In the genomic region with DNA sequence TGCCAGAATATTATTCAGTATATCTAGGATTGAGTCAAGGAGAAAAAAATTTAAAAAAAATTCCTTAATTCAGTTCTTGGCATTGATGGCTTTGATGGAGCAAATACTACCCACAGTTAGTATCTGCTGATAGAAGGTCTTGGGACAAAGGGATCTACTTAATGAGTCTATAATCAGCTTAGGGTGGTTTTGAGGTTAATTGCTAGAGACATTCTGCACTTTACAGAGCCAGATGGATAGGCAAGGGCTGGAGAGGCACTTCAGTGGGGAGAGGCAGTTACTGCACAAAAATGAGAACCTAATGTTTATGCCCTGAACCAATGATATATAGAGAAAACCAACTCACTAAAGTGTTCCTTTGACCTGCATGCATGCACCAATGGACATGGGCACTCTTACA, we compare ENCODE assay signal across 20 mouse cellular contexts. TPM values are rescaled to one million over a fixed set of nuclear protein-coding genes. Genes with fewer than 3 reads are reported as not detected.
DNase-seq lines count a peak whose midpoint lies in the region; ATAC-seq and TF ChIP-seq lines count a peak whose summit lies in the region.
"Had no signal": no experiment of that assay in that cellular context is flagged by ENCODE, and none has a peak within 500 bp of the region (broad histone marks: within the 10 kb centered on the region; RNA-seq: fewer than 3 reads in every experiment).

No protein-coding gene starts in this region.

- DNase-seq in forebrain, postnatal 0 days = no peak
- peak; percentile 78 for DNase-seq in retina, embryonic 14.5 days (ENCODE audit: low spot score)
- DNase-seq in cerebellum, postnatal 4 days (ENCODE audit: low spot score in 2 of 2) = no peak
- DNase-seq in lung, postnatal 4 days = no peak
- DNase-seq: adrenal gland, postnatal 10 days; cerebellum, adult 11-12 months; cerebellum, postnatal 14 days; embryo, embryonic 11 days; kidney, adult 18-20 months; liver, embryonic 13.5 days; thymus, postnatal 14 days had no signal

- no peak overlapping the region for H3K4me2 ChIP-seq in forebrain, embryonic 12.5 days
- H3K4me2 ChIP-seq in forebrain, postnatal 0 days (ENCODE audit: low read depth) = no peak overlapping the region
- no peak overlapping the region for H3K4me2 ChIP-seq in forebrain, embryonic 13.5 days
- H3K4me2 ChIP-seq in midbrain, embryonic 12.5 days (replicated peaks) = no peak overlapping the region
- H3K4me2 ChIP-seq: limb, embryonic 13.5 days; liver, embryonic 13.5 days; lung, embryonic 15.5 days had no signal

- H3K9me3 ChIP-seq in forebrain, embryonic 12.5 days = no peaks in the 10 kb centered on the region
- no peaks in the 10 kb centered on the region for H3K9me3 ChIP-seq in forebrain, postnatal 0 days (ENCODE audit: low read length)
- H3K9me3 ChIP-seq in forebrain, embryonic 13.5 days (replicated peaks) = no peaks in the 10 kb centered on the region
- H3K9me3 ChIP-seq in midbrain, embryonic 12.5 days = no peaks in the 10 kb centered on the region
- H3K9me3 ChIP-seq: limb, embryonic 13.5 days; liver, embryonic 13.5 days; lung, embryonic 15.5 days had no signal

- peak overlapping the region; percentile 63 for H3K27ac ChIP-seq in forebrain, embryonic 12.5 days
- H3K27ac ChIP-seq in forebrain, postnatal 0 days (ENCODE audit: low read depth, low read length) = no peak overlapping the region
- H3K27ac ChIP-seq in forebrain, embryonic 13.5 days = peak overlapping the region; percentile 53
- peak overlapping the region; percentile 60 for H3K27ac ChIP-seq in midbrain, embryonic 12.5 days (replicated peaks)
- H3K27ac ChIP-seq: kidney, postnatal 0 days; limb, embryonic 13.5 days; liver, embryonic 13.5 days; lung, embryonic 15.5 days; macrophage had no signal

- H3K4me3 ChIP-seq in forebrain, embryonic 12.5 days (replicated peaks) = no peak overlapping the region
- no peak overlapping the region for H3K4me3 ChIP-seq in forebrain, postnatal 0 days (ENCODE audit: low read depth, low read length)
- no peak overlapping the region for H3K4me3 ChIP-seq in forebrain, embryonic 13.5 days
- no peak overlapping the region for H3K4me3 ChIP-seq in midbrain, embryonic 12.5 days
- H3K4me3 ChIP-seq: limb, embryonic 13.5 days; liver, embryonic 13.5 days; lung, embryonic 15.5 days had no signal

- H3K27me3 ChIP-seq in forebrain, embryonic 12.5 days = no peaks in the 10 kb centered on the region
- H3K27me3 ChIP-seq in forebrain, postnatal 0 days (ENCODE audit: insufficient read depth, low read length) = no peaks in the 10 kb centered on the region
- no peaks in the 10 kb centered on the region for H3K27me3 ChIP-seq in forebrain, embryonic 13.5 days
- H3K27me3 ChIP-seq in midbrain, embryonic 12.5 days = no peaks in the 10 kb centered on the region
- H3K27me3 ChIP-seq: limb, embryonic 13.5 days; liver, embryonic 13.5 days; lung, embryonic 15.5 days had no signal

- ATAC-seq in forebrain, embryonic 12.5 days (ENCODE audit: low FRiP score) = peak; percentile 78
- ATAC-seq in forebrain, postnatal 0 days = no peak
- ATAC-seq in forebrain, embryonic 13.5 days = peak; percentile 79
- peak; percentile 83 for ATAC-seq in midbrain, embryonic 12.5 days (ENCODE audit: low FRiP score, low read depth)
- ATAC-seq: CD4-positive, CD25-positive, alpha-beta regulatory T cell, adult 4 months; Patski had no signal

- no peaks in the 10 kb centered on the region for H3K36me3 ChIP-seq in forebrain, embryonic 12.5 days (replicated peaks)
- no peaks in the 10 kb centered on the region for H3K36me3 ChIP-seq in forebrain, postnatal 0 days (ENCODE audit: insufficient read depth)
- H3K36me3 ChIP-seq in forebrain, embryonic 13.5 days (ENCODE audit: poor library complexity, severe bottlenecking) = no peaks in the 10 kb centered on the region
- H3K36me3 ChIP-seq in midbrain, embryonic 12.5 days = no peaks in the 10 kb centered on the region
- H3K36me3 ChIP-seq: limb, embryonic 13.5 days; liver, embryonic 13.5 days; lung, embryonic 15.5 days had no signal

- no peak overlapping the region for H3K9ac ChIP-seq in forebrain, embryonic 12.5 days
- H3K9ac ChIP-seq in forebrain, postnatal 0 days = no peak overlapping the region
- H3K9ac ChIP-seq in forebrain, embryonic 13.5 days = no peak overlapping the region
- H3K9ac ChIP-seq in midbrain, embryonic 12.5 days (replicated peaks) = no peak overlapping the region
- H3K9ac ChIP-seq: limb, embryonic 13.5 days; liver, embryonic 13.5 days; lung, embryonic 15.5 days had no signal

- TF ChIP-seq CTCF in forebrain, postnatal 0 days (IDR thresholded peaks at IDR 0.05; ENCODE audit: low read depth) = no peak

- peaks cover 6% of the 10 kb centered on the region; the same call in 1 of the 2 replicates for H3K4me1 ChIP-seq in forebrain, embryonic 12.5 days
- no peaks in the 10 kb centered on the region; the same call in 1 of the 2 replicates for H3K4me1 ChIP-seq in forebrain, postnatal 0 days (ENCODE audit: insufficient read depth)
- peaks cover 11% of the 10 kb centered on the region for H3K4me1 ChIP-seq in forebrain, embryonic 13.5 days
- H3K4me1 ChIP-seq in midbrain, embryonic 12.5 days = 0 out of 2 replicates have a peak, but pooled peaks cover 3% of the 10 kb centered on the region
- H3K4me1 ChIP-seq: limb, embryonic 13.5 days; liver, embryonic 13.5 days; lung, embryonic 15.5 days had no signal

RNA-seq across cellular contexts. Expression of a gene that starts 51.8 kb away (rescaled TPM):
- 230 and 232 TPM in 2 replicates for polyA plus RNA-seq in forebrain, embryonic 12.5 days (2016; fragmentation: Nextera tagmentation; extraction: Ambion mirVana)
- 60.0 and 78.2 TPM in 2 replicates for total RNA-seq in forebrain, postnatal 0 days (2014; rRNA removed)
- 104 and 117 TPM in 2 replicates for polyA plus RNA-seq in forebrain, postnatal 0 days (2015; fragmentation: Nextera tagmentation; extraction: Ambion mirVana)
- 234 and 281 TPM in 2 replicates for polyA plus RNA-seq in forebrain, embryonic 13.5 days (2015; fragmentation: Nextera tagmentation; extraction: Ambion mirVana)
- polyA plus RNA-seq in midbrain, embryonic 12.5 days (2016; fragmentation: Nextera tagmentation; extraction: Ambion mirVana) = 186 and 190 TPM in 2 replicates
